Mouse (Mus musculus): Measurements from ENCODE around the gene Galr2. TPM values are rescaled to one million over a fixed set of nuclear protein-coding genes. Genes with fewer than 3 reads are reported as not detected.

The Galr2 gene
- polyA plus RNA-seq (2014; fragmentation: Illumina TruSeq; extraction: RNeasy Lipid Tissue Mini Kit (QIAGEN cat#74804); ENCODE audit: low read depth, low replicate concordance) = not detected

GRCm38 (mm10) chr11:116280751-116281663 lies at the start of gene Galr2:
TSS of gene Galr2 (plus strand) at chr11:116280939.

GRCm38 (mm10) chr11:116237742-116238395 lies 42.9 kb upstream of the Galr2 start, which contains the start of gene Evpl:
TSS of gene Evpl (minus strand) at chr11:116238077.

GRCm38 (mm10) chr11:116274045-116274666 lies 6.6 kb upstream of the Galr2 start, which contains the start of gene Srp68:
TSS of gene Srp68 (minus strand) at chr11:116274217.

GRCm38 (mm10) chr11:116307019-116307725 lies 26.4 kb downstream of the Galr2 start, which contains the start of gene Exoc7:
TSS of gene Exoc7 (minus strand) at chr11:116307233.

Other genes starting within 250 kb of the Galr2 start
- 0.11 TPM for gene Unc13d, start 203.0 kb upstream of the Galr2 start, polyA plus RNA-seq (2014; fragmentation: Illumina TruSeq; extraction: RNeasy Lipid Tissue Mini Kit (QIAGEN cat#74804); ENCODE audit: low read depth, low replicate concordance)
- gene Wbp2, start 193.9 kb upstream of the Galr2 start, polyA plus RNA-seq (2014; fragmentation: Illumina TruSeq; extraction: RNeasy Lipid Tissue Mini Kit (QIAGEN cat#74804); ENCODE audit: low read depth, low replicate concordance) = 22.9 TPM
- gene Trim47, start 153.7 kb upstream of the Galr2 start, polyA plus RNA-seq (2014; fragmentation: Illumina TruSeq; extraction: RNeasy Lipid Tissue Mini Kit (QIAGEN cat#74804); ENCODE audit: low read depth, low replicate concordance) = 0.36 TPM
- 0.45 TPM for gene Trim65, start 149.8 kb upstream of the Galr2 start, polyA plus RNA-seq (2014; fragmentation: Illumina TruSeq; extraction: RNeasy Lipid Tissue Mini Kit (QIAGEN cat#74804); ENCODE audit: low read depth, low replicate concordance)
- 2.2 TPM for gene Mrpl38, start 142.1 kb upstream of the Galr2 start, polyA plus RNA-seq (2014; fragmentation: Illumina TruSeq; extraction: RNeasy Lipid Tissue Mini Kit (QIAGEN cat#74804); ENCODE audit: low read depth, low replicate concordance)
- 19.3 TPM for gene Fbf1, start 112.8 kb upstream of the Galr2 start, polyA plus RNA-seq (2014; fragmentation: Illumina TruSeq; extraction: RNeasy Lipid Tissue Mini Kit (QIAGEN cat#74804); ENCODE audit: low read depth, low replicate concordance)
- gene Ten1, start 82.1 kb upstream of the Galr2 start, polyA plus RNA-seq (2014; fragmentation: Illumina TruSeq; extraction: RNeasy Lipid Tissue Mini Kit (QIAGEN cat#74804); ENCODE audit: low read depth, low replicate concordance) = 1.5 TPM
- gene Acox1, start 81.9 kb upstream of the Galr2 start, polyA plus RNA-seq (2014; fragmentation: Illumina TruSeq; extraction: RNeasy Lipid Tissue Mini Kit (QIAGEN cat#74804); ENCODE audit: low read depth, low replicate concordance) = 11.0 TPM
- not detected for gene Evpl, start 42.9 kb upstream of the Galr2 start, polyA plus RNA-seq (2014; fragmentation: Illumina TruSeq; extraction: RNeasy Lipid Tissue Mini Kit (QIAGEN cat#74804); ENCODE audit: low read depth, low replicate concordance)
- 10.5 TPM for gene Srp68, start 6.7 kb upstream of the Galr2 start, polyA plus RNA-seq (2014; fragmentation: Illumina TruSeq; extraction: RNeasy Lipid Tissue Mini Kit (QIAGEN cat#74804); ENCODE audit: low read depth, low replicate concordance)
- gene Exoc7, start 26.3 kb downstream of the Galr2 start, polyA plus RNA-seq (2014; fragmentation: Illumina TruSeq; extraction: RNeasy Lipid Tissue Mini Kit (QIAGEN cat#74804); ENCODE audit: low read depth, low replicate concordance) = 16.2 TPM
- 0.76 TPM for gene Foxj1, start 54.5 kb downstream of the Galr2 start, polyA plus RNA-seq (2014; fragmentation: Illumina TruSeq; extraction: RNeasy Lipid Tissue Mini Kit (QIAGEN cat#74804); ENCODE audit: low read depth, low replicate concordance)
- gene Rnf157, start 132.1 kb downstream of the Galr2 start, polyA plus RNA-seq (2014; fragmentation: Illumina TruSeq; extraction: RNeasy Lipid Tissue Mini Kit (QIAGEN cat#74804); ENCODE audit: low read depth, low replicate concordance) = 1.3 TPM
- 2.8 TPM for gene Ubald2, start 153.2 kb downstream of the Galr2 start, polyA plus RNA-seq (2014; fragmentation: Illumina TruSeq; extraction: RNeasy Lipid Tissue Mini Kit (QIAGEN cat#74804); ENCODE audit: low read depth, low replicate concordance)
- gene Qrich2, start 185.3 kb downstream of the Galr2 start, polyA plus RNA-seq (2014; fragmentation: Illumina TruSeq; extraction: RNeasy Lipid Tissue Mini Kit (QIAGEN cat#74804); ENCODE audit: low read depth, low replicate concordance) = 61.0 TPM
- 21.1 TPM for gene Prpsap1, start 213.3 kb downstream of the Galr2 start, polyA plus RNA-seq (2014; fragmentation: Illumina TruSeq; extraction: RNeasy Lipid Tissue Mini Kit (QIAGEN cat#74804); ENCODE audit: low read depth, low replicate concordance)
- gene Sphk1, start 250.0 kb downstream of the Galr2 start, polyA plus RNA-seq (2014; fragmentation: Illumina TruSeq; extraction: RNeasy Lipid Tissue Mini Kit (QIAGEN cat#74804); ENCODE audit: low read depth, low replicate concordance) = 0.15 TPM